Mouse (Mus musculus): ENCODE measurements around the gene Ablim2.
A peak's percentile ranks its signal among the peaks of the same experiment; 100 is the strongest.

The Ablim2 gene

DNA sequence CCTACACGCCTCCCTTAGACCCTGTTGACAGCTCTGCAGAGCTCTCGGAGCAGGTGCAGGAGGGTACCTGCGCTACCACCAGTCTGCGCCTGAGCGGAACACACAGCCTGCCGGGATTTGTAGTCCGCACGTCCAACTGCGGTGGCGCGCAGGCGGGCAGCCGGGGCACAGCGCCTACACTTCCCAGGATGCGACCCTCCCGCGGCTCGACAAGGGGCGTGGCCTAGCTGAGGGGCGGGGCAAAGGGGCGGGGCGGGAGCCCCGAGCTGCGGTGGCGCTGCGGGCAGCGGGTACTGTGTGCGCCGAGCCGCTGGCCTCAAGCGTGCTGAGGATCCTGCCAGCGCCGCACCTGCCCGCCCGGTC is at the start of gene Ablim2:
Gene Ablim2, plus strand, starts transcription at position 242 of the 363 bp plus-strand sequence.
- peak; percentile 90 to 95 for DNase-seq

DNA sequence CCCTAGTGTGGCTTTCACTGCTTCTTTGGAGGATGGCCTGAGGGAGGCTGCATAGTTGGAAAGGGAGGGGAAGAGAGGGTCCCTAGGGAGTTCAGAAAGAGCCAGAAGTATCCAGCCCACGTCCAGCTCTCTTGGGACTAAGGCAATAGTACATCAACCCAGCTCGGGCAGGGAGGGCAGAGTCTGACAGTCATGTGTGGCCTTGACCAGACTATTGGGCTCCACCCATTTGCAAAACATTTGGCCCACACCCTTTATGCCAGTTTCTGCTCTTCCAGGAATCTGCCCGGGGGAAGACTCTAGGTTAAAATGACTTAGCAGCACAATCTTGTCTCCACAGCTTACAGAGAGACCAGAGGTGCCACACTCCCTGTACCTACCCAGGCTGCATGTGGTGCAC is 47.2 kb upstream of the Ablim2 start:
- no peak for DNase-seq

DNA sequence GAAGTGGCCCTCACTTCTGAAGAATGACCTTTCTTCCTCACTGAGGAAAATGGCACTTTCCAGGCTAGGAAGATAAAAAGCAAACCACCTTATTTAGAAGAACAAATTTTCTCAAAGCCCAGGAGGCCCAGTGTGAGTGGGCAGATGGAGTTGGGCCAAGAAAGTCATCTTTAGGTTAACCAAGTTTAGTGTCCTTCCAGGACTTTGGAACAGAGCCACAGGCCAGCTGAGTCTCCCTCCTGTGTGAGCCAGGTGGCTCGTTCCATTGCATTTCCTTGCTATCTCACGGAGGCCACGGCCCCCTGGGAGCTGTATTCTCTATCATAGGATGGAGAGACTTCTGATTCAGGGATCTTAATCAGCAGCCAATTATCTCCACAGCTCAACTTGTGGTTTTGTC is 46.7 kb upstream of the Ablim2 start:
- no peak for DNase-seq

DNA sequence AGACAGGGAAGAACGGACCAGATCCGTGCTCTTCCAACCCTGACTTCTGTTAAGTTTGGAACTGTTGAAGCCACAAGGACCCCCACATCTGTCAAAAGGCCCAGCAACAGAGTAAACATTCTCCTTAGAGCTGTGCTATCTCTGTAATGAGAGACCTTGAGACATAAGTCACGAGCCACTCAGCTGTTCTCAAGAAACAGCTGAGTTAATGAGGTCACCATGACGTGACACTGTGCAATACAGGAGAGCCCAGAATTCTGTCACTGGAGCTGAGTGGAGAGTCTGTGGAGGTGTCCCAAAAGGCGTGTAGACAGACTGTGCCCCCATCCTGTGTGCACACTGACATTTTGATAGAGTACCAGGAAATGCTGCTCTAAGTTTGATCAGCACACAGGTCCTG is 45.2 kb upstream of the Ablim2 start:
- DNase-seq: no peak

DNA sequence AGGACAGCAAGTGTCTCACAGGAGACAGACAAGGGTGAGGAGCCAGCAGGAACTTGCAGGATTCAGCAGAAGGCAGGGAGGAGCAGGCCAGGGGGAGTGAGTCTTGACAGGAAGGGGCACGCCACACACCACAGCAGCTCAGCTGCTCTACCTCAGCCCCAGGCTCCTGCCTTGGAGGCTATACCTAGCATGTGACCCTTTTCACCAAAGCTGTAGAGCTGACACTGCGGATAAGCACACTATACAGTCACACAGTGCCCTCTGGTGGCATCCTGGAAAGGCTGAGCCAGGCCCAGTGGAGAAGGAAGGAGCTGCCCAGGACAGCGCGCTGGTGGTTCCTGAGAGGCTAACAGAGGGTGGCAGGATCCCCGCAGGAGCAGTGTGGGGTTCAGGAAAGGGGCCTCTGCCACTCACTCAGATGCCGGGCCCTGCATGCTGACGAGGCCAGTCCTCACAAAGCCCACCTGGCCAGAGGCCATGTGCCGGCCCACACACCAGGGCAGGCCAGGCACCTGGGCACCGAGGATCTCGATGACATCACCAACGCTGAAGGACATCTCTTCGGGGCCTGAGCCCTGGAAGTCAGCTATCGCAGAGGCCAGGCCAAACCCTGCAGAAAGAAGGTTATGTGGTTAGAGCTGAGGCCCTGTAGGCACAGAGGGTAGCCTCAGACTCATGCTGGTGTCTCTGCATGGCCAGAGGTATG is 43.9 kb upstream of the Ablim2 start:
- peak; percentile 42 to 47 for DNase-seq

DNA sequence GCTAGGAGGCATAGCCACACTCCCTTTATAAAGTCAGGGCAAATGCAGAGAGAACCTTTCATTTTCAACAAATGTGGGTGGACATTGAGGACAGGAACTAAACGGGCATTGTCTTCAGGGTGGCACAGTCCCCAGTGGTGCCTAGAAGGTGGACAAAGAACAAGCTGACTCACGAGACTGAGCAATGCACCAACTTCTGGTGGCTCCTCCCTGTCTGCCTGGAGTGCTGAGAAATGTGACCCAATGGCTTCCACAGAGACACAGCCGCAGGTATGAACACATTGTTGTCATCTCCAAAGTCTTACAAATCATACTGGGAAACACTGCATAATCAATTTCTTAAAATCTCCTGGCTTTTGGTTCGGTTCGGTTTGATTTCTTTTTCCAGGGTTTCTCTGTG is 40.2 kb upstream of the Ablim2 start:
- DNase-seq: no peak

DNA sequence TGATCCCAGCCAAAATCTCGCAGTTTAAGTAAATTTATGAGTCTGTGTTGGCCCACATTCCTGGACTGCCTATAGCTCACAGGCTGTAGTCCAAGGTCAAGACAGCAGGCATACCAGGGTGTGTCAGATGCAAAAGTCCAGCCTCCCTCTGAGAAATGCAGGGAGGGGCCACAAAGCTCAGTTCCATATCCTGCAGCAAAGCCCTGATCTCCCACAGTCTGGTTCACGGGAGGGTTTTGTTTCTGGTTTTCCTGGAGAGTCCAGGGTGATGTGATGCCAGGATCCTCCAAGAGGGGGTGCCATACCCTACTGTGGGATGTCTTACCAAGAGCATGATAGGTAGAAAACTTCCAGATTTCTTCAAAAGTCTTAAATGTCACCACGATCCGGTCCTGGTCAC is 39.7 kb upstream of the Ablim2 start:
- DNase-seq: peak in 1 of 2 experiments; percentile 8

DNA sequence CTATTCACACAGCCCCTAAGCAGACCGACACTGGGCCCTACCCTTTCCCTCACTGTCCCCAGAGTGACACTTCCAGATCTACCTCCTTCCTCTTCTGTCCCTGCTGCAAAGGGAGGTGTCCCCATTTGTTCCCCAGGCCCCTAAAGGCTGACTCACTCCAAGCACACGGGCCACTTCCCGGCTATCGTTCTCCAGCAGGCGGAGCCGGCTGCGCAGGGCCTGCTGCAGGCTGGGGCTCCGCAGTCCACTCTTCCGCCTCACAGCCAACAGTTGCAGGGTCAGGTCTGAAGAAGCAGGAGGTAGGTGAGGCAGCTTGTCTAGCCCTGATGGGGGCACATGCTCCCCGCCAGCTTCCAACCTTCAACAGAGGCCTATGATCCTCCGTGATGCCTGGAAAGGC is 38.9 kb upstream of the Ablim2 start:
- no peak for DNase-seq

DNA sequence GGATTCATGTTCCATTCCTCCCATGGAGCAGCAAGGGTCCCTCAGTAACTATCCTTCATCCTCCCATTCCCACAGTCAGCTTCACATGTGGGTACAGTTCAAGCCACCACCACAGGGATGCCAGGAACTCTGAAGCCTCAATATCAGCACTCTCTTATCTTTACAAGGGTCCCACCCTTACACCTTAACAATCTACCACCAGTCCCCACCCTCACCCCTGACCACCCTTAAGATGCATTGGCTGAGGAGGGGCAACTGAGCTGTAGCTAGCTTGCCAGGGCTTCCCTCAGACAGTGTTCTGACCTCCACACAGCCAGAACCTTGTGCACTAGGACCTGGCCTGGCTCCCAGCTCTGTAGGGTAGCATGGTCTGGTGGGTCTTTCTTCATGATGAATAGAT is 38.3 kb upstream of the Ablim2 start:
- no peak for DNase-seq

DNA sequence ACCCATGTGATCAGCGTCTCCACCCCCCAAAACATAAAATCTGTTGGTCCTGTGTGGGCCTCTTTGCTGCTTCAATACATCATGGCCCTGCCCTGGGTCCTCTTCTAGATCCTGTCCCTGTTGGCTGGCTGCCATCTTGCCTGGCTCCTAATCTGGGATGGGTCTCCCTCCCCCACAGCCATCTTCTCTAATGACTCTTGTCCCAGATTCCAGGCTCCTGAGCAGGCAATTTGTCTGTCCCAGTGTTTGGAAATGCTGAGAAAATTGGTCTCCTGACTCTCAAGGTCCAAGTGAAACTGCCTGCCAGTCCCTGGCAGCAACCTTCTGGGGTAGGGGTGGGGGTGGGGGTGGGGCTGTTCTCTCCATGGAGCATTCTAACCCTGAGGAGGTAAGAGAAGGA is 37.8 kb upstream of the Ablim2 start:
- DNase-seq: no peak

DNA sequence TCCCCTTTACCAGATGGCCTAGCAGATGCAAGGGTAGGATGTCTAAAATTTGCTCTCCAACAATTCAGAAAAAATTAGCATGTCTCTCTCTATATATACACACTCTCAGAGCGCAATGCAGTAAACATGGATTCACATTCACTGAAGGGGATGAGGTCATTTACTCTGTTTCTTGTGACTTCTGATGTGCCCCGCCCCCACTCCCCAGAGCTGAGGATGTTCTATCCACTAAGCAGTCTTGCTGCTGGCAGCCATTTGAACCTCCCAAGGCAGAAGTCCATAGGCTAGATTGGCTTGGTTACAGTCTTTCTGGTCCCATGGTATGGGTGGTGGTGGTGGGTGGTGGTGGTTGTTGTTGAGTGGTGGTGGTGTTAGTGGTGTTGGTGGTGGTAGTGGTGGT is 35.7 kb upstream of the Ablim2 start:
- DNase-seq: no peak

DNA sequence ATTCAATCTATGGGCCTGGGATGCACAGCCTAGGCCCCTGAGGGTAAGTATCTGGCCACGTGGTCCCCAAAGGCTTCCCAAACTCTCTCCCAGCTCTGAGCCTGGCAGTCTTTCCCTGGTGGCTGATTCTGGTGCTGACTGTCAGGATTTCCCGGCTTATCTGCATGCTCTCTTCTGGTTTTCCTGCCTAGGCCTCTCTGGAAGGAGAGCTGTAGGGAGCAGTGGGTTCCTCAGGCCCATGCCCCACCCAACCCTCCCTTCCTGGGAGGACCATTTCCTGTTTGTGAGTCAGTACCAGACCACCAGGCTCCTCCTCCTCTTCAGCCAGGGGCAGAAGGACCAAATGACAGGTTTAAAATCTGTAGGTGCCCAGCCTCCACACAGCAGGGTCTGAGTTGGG is 35.0 kb upstream of the Ablim2 start:
- DNase-seq: no peak

DNA sequence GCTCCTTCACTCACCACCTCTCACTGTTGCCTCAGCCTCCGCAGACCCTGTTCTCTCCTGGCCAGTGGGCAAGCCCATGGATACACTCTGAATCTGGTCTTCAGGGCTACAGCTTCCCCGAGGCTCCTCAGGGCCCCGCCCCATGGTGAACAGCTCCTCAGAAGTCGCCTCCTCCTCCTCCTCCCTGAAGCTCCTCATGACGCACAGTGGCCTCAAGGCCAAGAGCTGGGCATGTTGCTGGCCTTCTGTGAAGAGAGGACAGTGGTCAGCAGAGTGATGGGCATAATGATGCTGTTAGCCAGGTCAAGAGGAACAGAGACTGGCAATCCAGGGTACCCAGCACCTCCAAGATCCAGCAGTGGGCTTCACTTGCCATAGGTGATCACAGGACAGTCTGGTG is 33.8 kb upstream of the Ablim2 start:
- DNase-seq: no peak

DNA sequence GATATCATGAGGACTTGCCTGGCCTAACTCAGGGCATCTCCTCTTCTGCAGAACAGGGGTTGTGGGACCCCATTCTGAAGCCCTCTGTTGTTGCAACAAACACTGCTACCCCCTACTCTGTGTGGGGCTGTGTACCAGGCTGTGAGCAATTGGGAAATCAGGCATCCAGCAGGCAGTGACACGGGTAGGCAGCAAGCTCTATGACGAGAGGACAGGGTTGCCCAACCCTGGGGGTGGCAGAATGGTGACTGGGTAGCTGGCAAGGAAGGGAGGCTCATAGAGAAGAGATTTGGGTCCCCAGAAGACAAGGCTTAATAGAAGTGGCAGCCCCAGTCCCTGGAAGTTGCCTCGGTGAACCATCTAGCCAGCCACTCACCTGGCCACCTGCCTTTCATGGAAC is 31.8 kb upstream of the Ablim2 start:
- DNase-seq: no peak

DNA sequence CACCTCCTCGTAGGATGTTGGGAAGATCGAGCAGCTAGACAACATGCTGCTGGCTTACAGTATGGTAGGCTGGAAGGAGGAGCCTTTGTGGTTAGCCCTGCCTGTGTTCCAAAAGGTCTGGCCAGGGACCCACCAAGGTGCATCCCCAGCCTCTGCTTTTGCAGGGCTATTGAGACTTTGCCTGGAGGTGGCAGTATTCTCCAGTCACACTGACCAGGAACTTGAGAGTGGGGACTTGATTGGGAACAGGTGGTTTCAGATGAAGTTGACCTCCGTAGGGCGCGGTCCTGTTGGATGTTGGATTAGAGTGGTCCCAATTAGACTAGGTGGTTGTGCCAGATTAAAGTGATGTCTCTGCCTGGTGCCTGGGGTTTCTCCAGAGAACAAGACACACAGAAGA is 30.2 kb upstream of the Ablim2 start:
- no peak for DNase-seq

DNA sequence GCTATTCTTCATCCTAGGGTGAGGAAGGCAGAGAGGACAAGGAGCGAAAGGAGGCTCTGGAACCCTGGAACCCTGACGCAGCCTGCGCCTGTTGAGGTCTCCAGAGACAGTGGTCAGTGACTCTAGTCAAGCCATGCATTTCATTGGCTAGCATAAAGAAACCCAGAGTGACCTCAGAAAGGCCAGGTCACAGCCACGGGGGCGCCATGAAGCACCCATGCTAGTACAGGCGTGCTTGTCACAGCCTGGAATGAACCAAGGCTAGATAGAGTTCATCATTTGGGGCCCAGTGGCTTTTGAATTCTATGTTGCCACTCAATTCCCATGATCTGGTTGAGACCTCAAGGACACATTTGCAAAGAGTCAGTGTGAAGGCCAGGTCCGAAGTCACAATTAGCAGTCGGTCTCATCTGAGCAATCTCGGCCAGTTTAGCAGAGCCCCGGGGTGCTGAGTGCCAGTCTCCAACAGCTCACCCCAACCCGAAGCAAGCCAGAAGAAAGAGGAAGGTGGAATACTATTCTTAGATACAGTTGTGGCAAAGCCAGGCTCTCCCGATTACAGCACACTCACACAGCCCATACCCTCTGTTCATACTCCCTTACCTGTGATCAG is 29.2 kb upstream of the Ablim2 start:
- DNase-seq: no peak

DNA sequence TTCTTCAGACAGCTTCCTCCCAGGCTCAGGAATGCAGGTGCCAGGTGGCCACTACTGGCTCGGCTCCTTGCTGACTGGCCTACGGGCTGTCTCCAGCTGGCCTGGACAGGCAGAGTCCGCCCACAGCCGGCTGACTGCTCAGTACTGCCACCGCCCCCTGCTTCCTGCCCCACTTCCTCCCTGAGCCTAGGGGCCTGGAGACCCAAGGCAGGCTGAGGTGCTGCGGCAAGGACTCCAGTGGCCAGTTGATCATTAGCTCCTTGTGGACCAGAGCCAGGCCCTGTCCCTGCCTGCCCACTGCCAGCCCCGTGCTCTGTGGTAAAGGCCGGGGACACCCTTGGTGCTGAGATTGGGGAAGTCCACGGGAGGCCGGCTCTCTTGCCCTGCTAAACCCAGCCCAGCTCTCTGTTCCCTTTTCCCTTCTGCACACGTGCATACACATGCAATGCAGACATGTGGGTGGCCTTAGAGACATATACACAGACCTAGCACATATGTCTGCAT is 28.7 kb upstream of the Ablim2 start:
- DNase-seq: peak; percentile 47 to 49

DNA sequence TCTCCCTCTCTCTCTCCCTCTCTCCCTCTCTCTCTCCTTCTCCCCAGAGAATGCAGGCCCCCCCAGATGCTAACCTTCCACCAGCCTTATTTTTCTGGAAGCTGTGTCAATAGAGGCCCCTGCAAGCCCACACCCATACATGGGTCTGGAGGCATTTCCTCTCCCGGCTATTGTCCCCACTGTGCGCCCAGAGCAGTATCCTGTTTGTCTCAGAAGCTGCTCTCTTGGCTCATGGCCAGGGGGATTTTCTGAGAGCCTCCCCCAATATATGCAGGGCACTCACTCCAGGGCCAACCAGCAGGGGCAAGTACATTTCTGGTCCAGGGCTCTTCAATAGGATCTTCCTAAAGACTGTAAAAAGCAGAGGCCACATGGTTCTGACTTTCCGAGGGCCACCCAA is 27.8 kb upstream of the Ablim2 start:
- no peak for DNase-seq

DNA sequence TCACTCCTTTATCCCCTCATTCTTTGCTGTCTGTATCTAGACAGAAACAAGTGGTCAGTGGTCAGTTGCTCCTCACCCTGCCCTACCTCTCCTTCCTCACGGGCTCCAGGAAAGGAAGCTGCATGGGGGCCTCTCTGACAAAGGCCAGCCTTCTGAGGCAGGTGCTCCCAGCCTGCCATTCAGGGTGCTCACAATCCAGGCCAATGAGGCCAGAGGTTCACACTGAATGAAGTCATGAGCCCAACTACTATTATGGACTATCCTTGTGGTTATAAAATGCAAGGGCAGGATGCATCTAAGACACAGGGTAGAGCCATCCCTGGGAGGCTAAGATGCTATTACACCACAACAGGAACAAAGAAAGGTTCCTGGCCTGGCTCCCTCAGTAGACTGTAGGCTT is 27.1 kb upstream of the Ablim2 start:
- no peak for DNase-seq

DNA sequence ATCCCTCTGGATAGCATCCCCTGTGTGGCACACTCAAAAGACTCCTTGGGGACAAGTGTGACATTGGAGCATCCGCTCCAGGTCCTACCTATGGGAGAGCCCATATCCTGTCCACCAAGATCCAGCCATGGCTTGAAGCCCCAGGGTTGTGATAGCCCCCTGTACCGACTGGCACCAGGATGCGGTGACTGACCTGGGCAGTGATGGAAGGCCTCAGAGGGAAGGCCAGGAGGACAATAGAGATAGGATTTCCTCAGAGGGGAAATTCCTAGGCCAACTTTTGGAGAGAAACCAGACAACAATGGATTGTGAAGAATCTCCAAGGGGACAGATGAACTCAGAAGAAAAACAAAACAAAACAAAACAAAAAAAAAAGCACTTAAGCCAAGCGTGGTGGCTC is 26.7 kb upstream of the Ablim2 start:
- no peak for DNase-seq

DNA sequence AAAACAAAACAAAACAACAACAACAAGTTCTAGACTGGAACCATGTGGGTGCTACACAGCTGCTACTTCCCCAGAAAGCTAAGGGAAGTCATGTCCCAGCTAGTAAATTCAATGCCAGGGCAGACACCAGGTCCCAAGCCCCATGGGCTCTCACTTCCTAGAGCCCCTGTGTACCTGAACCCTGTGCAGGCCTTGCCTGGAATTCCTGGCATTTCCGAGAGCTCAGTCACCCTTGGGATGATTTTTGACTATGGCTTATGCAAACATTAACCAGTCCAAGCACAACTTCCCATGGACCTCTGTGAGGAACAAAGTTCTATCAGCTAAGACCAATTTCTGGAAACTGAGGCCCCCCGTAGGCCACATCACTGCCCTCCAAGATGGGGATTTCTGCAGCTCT is 24.2 kb upstream of the Ablim2 start:
- no peak for DNase-seq

DNA sequence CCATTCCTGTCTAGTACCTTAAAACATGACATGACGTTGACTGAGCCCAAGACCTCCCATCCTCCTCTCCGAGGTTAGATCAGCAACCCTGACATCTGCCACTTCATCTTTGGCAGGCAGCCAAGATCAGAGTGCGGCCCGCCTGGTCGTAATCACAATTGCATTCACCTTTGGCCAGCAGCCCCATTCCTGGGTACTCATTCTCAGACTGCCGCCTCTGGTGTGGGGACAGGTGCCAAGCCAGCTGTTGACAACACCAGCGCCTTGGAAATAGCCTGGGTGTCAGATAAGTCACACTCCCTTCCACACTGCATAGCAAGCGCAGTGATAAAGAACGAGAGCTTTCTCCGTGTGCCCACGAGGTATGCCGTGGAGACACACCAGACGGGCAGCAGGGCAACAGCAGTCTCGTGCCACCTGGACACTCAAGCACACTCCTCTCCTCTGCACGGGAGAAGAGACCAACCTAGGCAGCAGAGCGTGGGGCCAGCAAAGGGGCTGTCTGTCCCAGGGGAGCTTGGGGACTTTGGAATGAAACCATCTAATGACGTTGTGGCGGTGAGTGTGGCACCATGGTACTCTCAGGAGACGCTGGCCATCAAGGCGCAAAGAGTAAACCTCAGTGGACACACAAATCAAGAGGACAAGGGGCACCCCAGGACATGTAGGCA is 20.3 kb upstream of the Ablim2 start:
- no peak for DNase-seq

DNA sequence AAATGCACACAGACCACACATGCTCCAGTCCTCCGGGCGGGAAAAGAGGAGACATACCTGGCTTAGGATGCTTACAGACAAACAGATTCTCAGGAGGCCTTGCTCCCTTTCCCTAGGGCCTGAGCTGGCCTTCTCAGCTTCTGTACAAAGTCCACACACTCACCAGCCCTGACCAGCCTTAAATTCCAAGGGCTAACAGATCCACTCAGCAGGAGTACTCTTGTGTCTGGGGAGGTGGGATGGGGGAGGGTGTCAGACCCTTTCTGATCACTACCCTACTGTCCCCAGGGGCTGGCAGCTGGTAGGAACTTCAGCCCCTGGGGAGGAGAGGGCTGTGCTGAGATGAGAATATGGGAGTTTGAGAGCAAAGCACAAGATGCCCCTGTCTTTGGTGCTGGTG is 18.7 kb upstream of the Ablim2 start:
- no peak for DNase-seq

DNA sequence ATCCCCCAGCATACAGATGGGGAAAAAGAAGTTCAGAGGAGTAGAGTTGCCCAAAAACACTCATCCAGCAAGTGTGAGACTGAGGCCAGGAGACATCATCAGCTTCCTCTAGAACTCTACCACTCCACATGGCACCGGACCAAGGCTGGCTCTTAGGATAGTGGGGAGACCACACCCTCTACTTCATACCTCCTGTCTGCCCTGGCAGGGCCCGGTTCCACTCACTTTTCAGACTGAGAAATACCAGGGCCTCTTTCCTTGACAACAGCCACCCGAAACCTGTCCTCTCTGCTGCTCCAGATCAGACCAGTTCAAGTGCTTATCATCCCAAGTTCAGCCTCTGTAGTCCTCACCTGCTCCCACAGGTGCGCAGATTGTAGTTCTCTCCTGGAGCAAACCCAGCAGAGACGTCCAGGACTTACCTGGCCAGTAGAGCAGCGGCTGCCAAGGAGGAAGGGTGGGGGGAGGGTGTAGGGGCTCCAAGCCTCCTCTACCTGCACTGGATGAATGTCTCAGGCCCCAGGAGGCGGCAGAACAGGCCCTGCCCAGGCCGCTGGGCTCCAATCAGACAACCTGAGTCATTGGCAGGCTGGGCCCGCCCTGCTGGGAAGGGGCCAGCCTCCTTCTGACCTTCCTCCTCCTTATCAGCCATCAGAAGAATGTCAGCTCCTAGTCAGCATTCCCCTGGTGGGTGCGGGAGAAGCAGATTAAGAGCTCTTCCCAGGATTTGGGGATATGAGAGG is 18.0 kb upstream of the Ablim2 start, which contains the start of gene Sh3tc1:
Gene Sh3tc1, minus strand, starts transcription at position 452 of the 743 bp plus-strand sequence.
- DNase-seq: no peak
